Mouse (Mus musculus): Measurements from ENCODE around the gene Tprn.

GRCm38 (mm10) chr2:25229582-25229981 lies 32.8 kb upstream of the Tprn start:
- no peak for TF ChIP-seq CTCF (IDR thresholded peaks at IDR 0.05; ENCODE audit: extremely low read depth, insufficient read length, insufficient replicate concordance, low read depth, low read length)
- TF ChIP-seq POLR2A (IDR thresholded peaks at IDR 0.05; ENCODE audit: low read depth, low read length), result no peak

All from small intestine, adult 2 months (tissue).